Mouse (Mus musculus) MEL (cell line): Measurements from ENCODE around the gene Mtif2. TPM values are rescaled to one million over a fixed set of nuclear protein-coding genes. Genes with fewer than 3 reads are reported as not detected.

ENCODE experiments used
- DNase-seq: peaks from one replicate; pipeline ENCODE4 v3.0.0; 2011; ENCODE audit warnings: low read depth, low spot score
- H3K27ac ChIP-seq: 2 replicates; pipeline ENCODE4 v1.5.1; 2012; ENCODE audit warnings: low read depth, mild to moderate bottlenecking, control low read depth, low read length, moderate library complexity; ENCODE audit not compliant: control insufficient read depth
- H3K27me3 ChIP-seq, 2 experiments: fragments of 150-350 bp in 1 of 2; sonication (generic) in 1 of 2; 2 replicates each; pipeline ENCODE4 v1.6.1; 2012; ENCODE audit warnings: low read length in 2 of 2, mild to moderate bottlenecking in 2 of 2, improper control_type of control experiment in 1 of 2, moderate library complexity in 1 of 2; ENCODE audit not compliant: insufficient read depth in 2 of 2, control insufficient read depth in 1 of 2
- H3K36me3 ChIP-seq, 2 experiments: 2 replicates each; pipeline ENCODE4 v1.6.1; 2012 to 2014; ENCODE audit warnings: low read length in 2 of 2, improper control_type of control experiment in 1 of 2, inconsistent platforms in 1 of 2, mild to moderate bottlenecking in 1 of 2; ENCODE audit not compliant: insufficient read depth in 2 of 2, control insufficient read depth in 1 of 2
- H3K4me1 ChIP-seq, 2 experiments: fragments of 150-350 bp in 1 of 2; sonication (generic) in 1 of 2; 2 replicates each; pipeline ENCODE4 v1.6.1; 2012; ENCODE audit warnings: low read length in 2 of 2, improper control_type of control experiment in 1 of 2, mild to moderate bottlenecking in 1 of 2; ENCODE audit not compliant: insufficient read depth in 2 of 2, control insufficient read depth in 1 of 2
- H3K4me3 ChIP-seq, 2 experiments: fragments of 150-350 bp in 1 of 2; sonication (generic) in 1 of 2; 2 replicates each; pipeline ENCODE4 v1.5.1; 2012; ENCODE audit warnings: low read depth in 2 of 2, low read length in 2 of 2, mild to moderate bottlenecking in 2 of 2, moderate library complexity in 2 of 2, control low read depth in 1 of 2, improper control_type of control experiment in 1 of 2; ENCODE audit not compliant: control insufficient read depth in 1 of 2, insufficient read depth in 1 of 2
- H3K79me2 ChIP-seq: 2 replicates; pipeline ENCODE4 v1.6.1; 2012; ENCODE audit warnings: mild to moderate bottlenecking, low read length, moderate library complexity; ENCODE audit not compliant: control insufficient read depth, poor library complexity, insufficient read depth
- H3K9ac ChIP-seq: 2 replicates; pipeline ENCODE4 v1.6.1; 2012; ENCODE audit warnings: low read depth, mild to moderate bottlenecking, control low read depth, low read length, moderate library complexity; ENCODE audit not compliant: control insufficient read depth, poor library complexity, severe bottlenecking
- H3K9me3 ChIP-seq: fragments of 150-350 bp; sonication (generic); replicated peaks from 2 replicates; pipeline ENCODE4 v1.6.1; 2012; ENCODE audit warnings: mild to moderate bottlenecking, low read length, improper control_type of control experiment, moderate library complexity; ENCODE audit not compliant: insufficient read depth
- CHD1 ChIP-seq: IDR thresholded peaks from 2 replicates; pipeline ENCODE4 v1.6.1; 2012; ENCODE audit warnings: low read depth, mild to moderate bottlenecking, inconsistent platforms, low read length, improper control_type of control experiment
- CHD2 ChIP-seq: IDR thresholded peaks from 2 replicates; pipeline ENCODE4 v1.6.1; 2011; ENCODE audit warnings: low read length, improper control_type of control experiment
- CTCF ChIP-seq, 3 experiments: IDR thresholded peaks in 2 of 3; conservative IDR thresholded peaks in 1 of 3; 2 replicates each; pipeline ENCODE4 v1.5.1; 2011 to 2012; ENCODE audit warnings: low read length in 3 of 3, low read depth in 2 of 3, mild to moderate bottlenecking in 2 of 3, improper control_type of control experiment in 1 of 3, inconsistent platforms in 1 of 3, mixed read lengths in 1 of 3, moderate library complexity in 1 of 3; ENCODE audit not compliant: control insufficient read depth in 1 of 3, insufficient read depth in 1 of 3, poor library complexity in 1 of 3, severe bottlenecking in 1 of 3
- E2F4 ChIP-seq: IDR thresholded peaks from 2 replicates; pipeline ENCODE4 v1.6.1; 2011; ENCODE audit warnings: low read depth, low read length, improper control_type of control experiment, borderline replicate concordance
- ELF1 ChIP-seq: IDR thresholded peaks from 2 replicates; pipeline ENCODE4 v1.6.1; 2014; ENCODE audit warnings: low read depth, mild to moderate bottlenecking, inconsistent platforms, low read length, improper control_type of control experiment, moderate library complexity
- EP300 ChIP-seq, 2 experiments: IDR thresholded peaks; 2 replicates each; pipeline ENCODE4 v1.6.1; 2011; ENCODE audit warnings: improper control_type of control experiment in 2 of 2, low read length in 2 of 2, low read depth in 1 of 2, mild to moderate bottlenecking in 1 of 2
- ETS1 ChIP-seq: IDR thresholded peaks from 2 replicates; pipeline ENCODE4 v1.6.1; 2012; ENCODE audit warnings: low read depth, mild to moderate bottlenecking, inconsistent platforms, low read length, improper control_type of control experiment, moderate library complexity
- GABPA ChIP-seq: IDR thresholded peaks from 2 replicates; pipeline ENCODE4 v1.6.1; 2012; ENCODE audit warnings: low read depth, mild to moderate bottlenecking, inconsistent platforms, low read length, improper control_type of control experiment, moderate library complexity
- GATA1 ChIP-seq: IDR thresholded peaks from 2 replicates; pipeline ENCODE4 v1.6.1; 2011; ENCODE audit warnings: low read depth, low read length, improper control_type of control experiment
- HCFC1 ChIP-seq: IDR thresholded peaks from 2 replicates; pipeline ENCODE4 v1.6.1; 2012; ENCODE audit warnings: low read depth, mild to moderate bottlenecking, inconsistent platforms, low read length, improper control_type of control experiment, moderate library complexity
- KAT2A ChIP-seq: conservative IDR thresholded peaks from 2 replicates; pipeline ENCODE4 v1.6.1; 2012; ENCODE audit warnings: low read depth, low read length, improper control_type of control experiment, inconsistent platforms
- MAFK ChIP-seq: IDR thresholded peaks from 2 replicates; pipeline ENCODE4 v1.6.1; 2011; ENCODE audit warnings: low read depth, mild to moderate bottlenecking, low read length, improper control_type of control experiment, borderline replicate concordance
- MXI1 ChIP-seq: IDR thresholded peaks from 2 replicates; pipeline ENCODE4 v1.6.1; 2011; ENCODE audit warnings: mild to moderate bottlenecking, low read depth, low read length, improper control_type of control experiment
- MYB ChIP-seq: IDR thresholded peaks from 2 replicates; pipeline ENCODE4 v1.6.1; 2011; ENCODE audit warnings: mild to moderate bottlenecking, low read depth, low read length, improper control_type of control experiment
- MYC ChIP-seq: IDR thresholded peaks from 2 replicates; pipeline ENCODE4 v1.6.1; 2011; ENCODE audit warnings: low read depth, mild to moderate bottlenecking, low read length, improper control_type of control experiment, moderate library complexity
- NELFE ChIP-seq: IDR thresholded peaks from 2 replicates; pipeline ENCODE4 v1.6.1; 2011; ENCODE audit warnings: low read depth, low read length, improper control_type of control experiment
- NRF1 ChIP-seq: IDR thresholded peaks from 2 replicates; pipeline ENCODE4 v1.6.1; 2014; ENCODE audit warnings: low read depth, mild to moderate bottlenecking, inconsistent platforms, low read length, improper control_type of control experiment, moderate library complexity; ENCODE audit not compliant: poor library complexity, insufficient read depth, severe bottlenecking
- POLR2A ChIP-seq, 2 experiments: IDR thresholded peaks; 2 replicates each; pipeline ENCODE4 v1.6.1; 2011 to 2012; ENCODE audit warnings: low read length in 2 of 2, mild to moderate bottlenecking in 2 of 2, control low read depth in 1 of 2, improper control_type of control experiment in 1 of 2, low read depth in 1 of 2, moderate library complexity in 1 of 2; ENCODE audit not compliant: control insufficient read depth in 1 of 2, insufficient read depth in 1 of 2, poor library complexity in 1 of 2
- POLR2AphosphoS2 ChIP-seq: IDR thresholded peaks from 2 replicates; pipeline ENCODE4 v1.6.1; 2011; ENCODE audit warnings: low read length, improper control_type of control experiment
- POLR2AphosphoS5 ChIP-seq: IDR thresholded peaks from 2 replicates; pipeline ENCODE4 v1.6.1; 2012; ENCODE audit warnings: low read depth, borderline replicate concordance, mild to moderate bottlenecking, inconsistent platforms, low read length, moderate library complexity, mixed read lengths
- RAD21 ChIP-seq: IDR thresholded peaks from 2 replicates; pipeline ENCODE4 v1.6.1; 2011; ENCODE audit warnings: mild to moderate bottlenecking, low read depth, low read length, improper control_type of control experiment
- RCOR1 ChIP-seq: IDR thresholded peaks from 2 replicates; pipeline ENCODE4 v1.6.1; 2012; ENCODE audit warnings: low read depth, mild to moderate bottlenecking, inconsistent platforms, low read length, improper control_type of control experiment
- SIN3A ChIP-seq: IDR thresholded peaks from 2 replicates; pipeline ENCODE4 v1.6.1; 2012; ENCODE audit warnings: low read length, improper control_type of control experiment, inconsistent platforms
- SMC3 ChIP-seq: IDR thresholded peaks from 2 replicates; pipeline ENCODE4 v1.6.1; 2011; ENCODE audit warnings: low read depth, low read length, improper control_type of control experiment
- TAL1 ChIP-seq: IDR thresholded peaks from 2 replicates; pipeline ENCODE4 v1.6.1; 2012; ENCODE audit warnings: mild to moderate bottlenecking, inconsistent platforms, low read length, moderate library complexity, mixed read lengths
- TBP ChIP-seq: IDR thresholded peaks from 2 replicates; pipeline ENCODE4 v1.8.0; 2011; ENCODE audit warnings: low read depth, low read length, improper control_type of control experiment
- TCF12 ChIP-seq: IDR thresholded peaks from 2 replicates; pipeline ENCODE4 v1.6.1; 2014; ENCODE audit warnings: low read depth, mild to moderate bottlenecking, inconsistent platforms, low read length, improper control_type of control experiment, moderate library complexity
- UBTF ChIP-seq: IDR thresholded peaks from 2 replicates; pipeline ENCODE4 v1.6.1; 2012; ENCODE audit warnings: low read depth, mild to moderate bottlenecking, inconsistent platforms, low read length, improper control_type of control experiment, moderate library complexity, borderline replicate concordance; ENCODE audit not compliant: insufficient read depth
- USF1 ChIP-seq: IDR thresholded peaks from 2 replicates; pipeline ENCODE4 v1.6.1; 2014; ENCODE audit warnings: low read depth, mild to moderate bottlenecking, inconsistent platforms, low read length, improper control_type of control experiment, moderate library complexity
- USF2 ChIP-seq, 2 experiments: IDR thresholded peaks; 2 replicates each; pipeline ENCODE4 v1.6.1; 2011 to 2012; ENCODE audit warnings: improper control_type of control experiment in 2 of 2, low read length in 2 of 2, borderline replicate concordance in 1 of 2, inconsistent platforms in 1 of 2, low read depth in 1 of 2, mild to moderate bottlenecking in 1 of 2; ENCODE audit not compliant: insufficient read depth in 1 of 2
- ZC3H11A ChIP-seq: IDR thresholded peaks from 2 replicates; pipeline ENCODE4 v1.6.1; 2012; ENCODE audit warnings: low read depth, mild to moderate bottlenecking, inconsistent platforms, low read length, improper control_type of control experiment
- ZKSCAN1 ChIP-seq: IDR thresholded peaks from 2 replicates; pipeline ENCODE4 v1.6.1; 2012; ENCODE audit warnings: low read depth, mild to moderate bottlenecking, inconsistent platforms, low read length, improper control_type of control experiment, moderate library complexity
- ZMIZ1 ChIP-seq: IDR thresholded peaks from 2 replicates; pipeline ENCODE4 v1.6.1; 2012; ENCODE audit warnings: low read depth, mild to moderate bottlenecking, inconsistent platforms, low read length, improper control_type of control experiment, moderate library complexity
- ZNF384 ChIP-seq: IDR thresholded peaks from 2 replicates; pipeline ENCODE4 v1.6.1; 2012; ENCODE audit warnings: low read depth, mild to moderate bottlenecking, inconsistent platforms, low read length, improper control_type of control experiment
- polyA plus RNA-seq, 2 experiments: library from polyadenylated mRNA; stranded (reverse) in 1 of 2; unstranded in 1 of 2; fragments of >175 nt in 1 of 2; fragments of >200 nt in 1 of 2; gene quantifications; 2 replicates each; pipeline versions ENCODE4 v1.2.1 to v1.2.4; 2012; ENCODE audit warnings: low replicate concordance in 2 of 2, low read depth in 1 of 2; ENCODE audit not compliant: insufficient read length in 2 of 2, insufficient read depth in 1 of 2, missing spikeins in 1 of 2
- total RNA-seq: library from RNA; depleted of rRNA; stranded (reverse); fragments of 300-350 nt; gene quantifications from 2 replicates; pipeline ENCODE4 v1.2.3, GENCODE M21; 2012; rRNA removed

Gene Mtif2
- total RNA-seq (32.7 and 38.2 TPM in 2 replicates), polyA plus RNA-seq (100 to 1,000 TPM in 1 of 2 experiments, 10 to 100 TPM in 1; 22.5 to 161 TPM)

DNA sequence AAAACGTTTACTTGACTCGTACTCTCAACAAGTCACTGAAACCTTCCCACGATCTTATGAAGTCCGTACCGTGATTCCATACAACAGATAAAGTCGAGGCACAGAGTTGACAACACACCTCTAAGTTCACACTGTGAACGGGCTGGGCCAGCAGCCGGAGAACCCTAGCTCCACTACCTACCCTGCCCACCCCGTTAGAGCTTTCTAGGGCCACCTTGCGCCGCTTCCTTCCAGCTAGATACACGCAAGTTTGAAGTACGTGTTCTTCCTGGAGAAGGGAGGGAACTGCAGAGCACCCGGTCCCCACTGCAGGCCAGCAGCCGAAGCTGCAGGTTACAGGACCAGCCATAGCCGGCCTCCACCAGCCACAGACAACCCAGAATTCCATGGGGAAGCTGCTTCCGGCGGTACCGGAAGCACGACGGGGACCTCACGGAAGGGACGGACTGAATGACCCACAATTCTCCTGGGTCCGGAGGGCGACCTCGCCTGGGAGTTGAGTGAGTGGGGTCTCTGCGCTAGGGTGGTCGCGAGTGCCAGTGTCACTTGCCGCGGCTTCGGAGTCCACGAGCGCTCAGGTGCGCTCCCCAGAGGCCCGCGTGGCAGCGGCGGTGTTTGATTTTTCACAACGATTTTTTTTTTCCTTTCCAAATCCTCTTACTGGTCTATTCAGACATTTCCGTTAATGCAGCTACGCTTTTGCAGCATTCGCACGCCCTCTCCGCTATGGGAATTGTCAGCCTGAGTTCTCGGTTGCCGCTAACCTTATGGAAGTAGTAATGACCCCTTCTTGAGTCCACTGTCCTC, at the start of gene Mtif2:
Gene Mtif2 (plus strand): TSS at position 421 of the 807 bp plus-strand sequence.
- Histone ChIP-seq H3K9me3 (no peaks in the 10 kb centered on the region), H3K27ac (peak within 1 kb of the TSS; percentile 88), H3K36me3 (peaks cover 6 to 29% of the 10 kb centered on the region in 2 experiments), H3K9ac (peak within 1 kb of the TSS; percentile 96), H3K27me3 (no peaks in the 10 kb centered on the region), H3K79me2 (peaks cover 20% of the 10 kb centered on the region), H3K4me3 (peak within 1 kb of the TSS; percentile 88 to 96), H3K4me1 (peaks cover 11% of the 10 kb centered on the region in 2 experiments)
- DNase-seq: peak; percentile 96
- peak; percentile 98 to 100 for TF ChIP-seq POLR2A (IDR thresholded peaks at IDR 0.05; ENCODE audit: control insufficient read depth in 1 of 2, insufficient read depth in 1 of 2, low read depth in 1 of 2, low read length in 2 of 2, poor library complexity in 1 of 2)
- peak; percentile 1; the same call in 1 of the 2 replicates for TF ChIP-seq SMC3
- TF ChIP-seq UBTF: 0 out of 2 replicates have a peak, but pooled peaks have one; percentile 55
- no peak; a peak in 1 of 6 replicates for TF ChIP-seq CTCF (IDR thresholded peaks at IDR 0.05 in 2 of 3, conservative IDR thresholded peaks at IDR 0.05 in 1 of 3; ENCODE audit: control insufficient read depth in 1 of 3, insufficient read depth in 1 of 3, low read depth in 2 of 3, low read length in 3 of 3, poor library complexity in 1 of 3, severe bottlenecking in 1 of 3)
- peak; percentile 29; the same call in 1 of the 2 replicates for TF ChIP-seq MYB
- no peak for TF ChIP-seq CHD2
- TF ChIP-seq ZC3H11A: no peak
- peak; percentile 99 for TF ChIP-seq POLR2AphosphoS2
- no peak for TF ChIP-seq ZKSCAN1
- peak; percentile 87 for TF ChIP-seq ELF1
- TF ChIP-seq SIN3A: peak; percentile 96
- peak; percentile 93 for TF ChIP-seq TBP
- peak; percentile 62; the same call in 1 of the 2 replicates for TF ChIP-seq RCOR1
- no peak; the same call in 1 of the 2 replicates for TF ChIP-seq E2F4
- TF ChIP-seq MYC: peak; percentile 84
- no peak for TF ChIP-seq TAL1
- TF ChIP-seq EP300 (IDR thresholded peaks at IDR 0.05; ENCODE audit: low read depth in 1 of 2, low read length in 2 of 2): peak in 1 of 2 experiments; percentile 43; a peak in 2 of 4 replicates
- no peak for TF ChIP-seq USF2 (IDR thresholded peaks at IDR 0.05; ENCODE audit: borderline replicate concordance in 1 of 2, insufficient read depth in 1 of 2, low read depth in 1 of 2, low read length in 2 of 2)
- no peak for TF ChIP-seq NRF1
- no peak for TF ChIP-seq POLR2AphosphoS5
- peak; percentile 68 for TF ChIP-seq ETS1
- TF ChIP-seq NELFE: peak; percentile 99
- TF ChIP-seq MAFK: no peak
- TF ChIP-seq CHD1: peak; percentile 73
- peak; percentile 86 for TF ChIP-seq KAT2A
- peak; percentile 80 for TF ChIP-seq ZNF384
- peak; percentile 98 for TF ChIP-seq HCFC1
- peak; percentile 96 for TF ChIP-seq ZMIZ1
- TF ChIP-seq GABPA: no peak
- peak; percentile 33; the same call in 1 of the 2 replicates for TF ChIP-seq USF1
- TF ChIP-seq RAD21: no peak; the same call in 1 of the 2 replicates
- peak; percentile 87; the same call in 1 of the 2 replicates for TF ChIP-seq MXI1
- TF ChIP-seq TCF12: peak; percentile 80
- TF ChIP-seq GATA1: 0 out of 2 replicates have a peak, but pooled peaks have one; percentile 6
